11 mouse cellular contexts compared by ENCODE assay signal in the genomic region with DNA sequence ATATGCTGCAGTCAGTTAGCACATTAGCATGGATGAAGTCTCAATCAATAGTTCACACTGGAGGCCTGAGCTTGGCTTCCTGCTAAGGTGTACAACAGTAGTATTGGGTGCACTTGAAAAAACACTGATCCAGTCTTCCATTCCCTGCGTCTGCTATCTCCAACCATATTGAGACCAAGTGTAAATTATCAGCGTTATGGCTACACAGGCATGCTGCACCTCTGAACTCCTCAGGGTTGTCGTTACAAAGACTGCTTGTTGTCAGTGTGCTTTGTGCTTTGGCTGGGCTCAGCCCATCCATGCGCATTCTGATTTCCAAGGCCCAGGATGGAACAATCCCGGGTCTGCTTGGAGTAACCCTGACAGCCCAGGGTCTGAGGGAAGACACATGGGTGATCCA.
"Had no signal": no experiment of that assay in that cellular context is flagged by ENCODE, and none has a peak within 500 bp of the region (broad histone marks: within the 10 kb centered on the region; RNA-seq: fewer than 3 reads in every experiment).

No protein-coding gene starts in this region.

- H3K9ac ChIP-seq: intestine, embryonic 15.5 days; limb, embryonic 12.5 days; lung, embryonic 15.5 days; neural tube, embryonic 12.5 days had no signal

- DNase-seq: kidney, adult 18-20 months; kidney, postnatal 10 days; midbrain, embryonic 14.5 days; spleen, adult 18-20 months; thymus, adult 18-20 months; thymus, postnatal 14 days had no signal

- H3K27ac ChIP-seq: intestine, embryonic 15.5 days; limb, embryonic 12.5 days; lung, embryonic 15.5 days; midbrain, embryonic 10.5 days; neural tube, embryonic 12.5 days had no signal

- H3K4me2 ChIP-seq: intestine, embryonic 15.5 days; limb, embryonic 12.5 days; lung, embryonic 15.5 days; neural tube, embryonic 12.5 days had no signal

- H3K9me3 ChIP-seq: intestine, embryonic 15.5 days; limb, embryonic 12.5 days; lung, embryonic 15.5 days; midbrain, embryonic 10.5 days; neural tube, embryonic 12.5 days had no signal

- ATAC-seq: intestine, embryonic 15.5 days had no signal

- H3K27me3 ChIP-seq: intestine, embryonic 15.5 days; lung, embryonic 15.5 days; neural tube, embryonic 12.5 days had no signal

- H3K4me3 ChIP-seq: intestine, embryonic 15.5 days; limb, embryonic 12.5 days; lung, embryonic 15.5 days; midbrain, embryonic 10.5 days; neural tube, embryonic 12.5 days had no signal

- H3K36me3 ChIP-seq: intestine, embryonic 15.5 days; limb, embryonic 12.5 days; lung, embryonic 15.5 days; midbrain, embryonic 10.5 days; neural tube, embryonic 12.5 days had no signal
